ENCODE assay signal across 26 mouse cellular contexts in the genomic region with DNA sequence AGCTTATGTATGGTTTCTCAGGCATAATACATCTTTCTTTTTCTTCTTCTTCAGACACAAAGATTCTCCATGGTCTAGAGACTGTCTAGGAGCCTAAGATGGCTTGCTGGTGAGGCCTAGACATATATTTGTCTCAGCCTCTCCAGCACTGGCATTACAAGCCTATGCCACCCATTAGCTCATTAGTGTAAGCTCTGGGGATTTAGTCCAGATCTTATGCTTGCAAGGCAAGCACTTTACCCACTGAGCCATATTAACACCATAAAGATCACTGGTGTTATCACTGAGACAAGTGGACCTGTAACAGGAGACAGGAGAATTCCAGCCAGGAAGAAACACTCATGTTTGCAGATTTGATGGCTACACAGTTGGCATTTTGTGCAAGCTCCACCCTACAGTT.
"Had no signal": no experiment of that assay in that cellular context is flagged by ENCODE, and none has a peak within 500 bp of the region (broad histone marks: within the 10 kb centered on the region; RNA-seq: fewer than 3 reads in every experiment).

No protein-coding gene starts in this region.

- H3K9ac ChIP-seq: heart, embryonic 13.5 days; heart, embryonic 15.5 days; hindbrain, embryonic 13.5 days; hindbrain, embryonic 15.5 days; kidney, embryonic 15.5 days; limb, embryonic 13.5 days; limb, embryonic 15.5 days; liver, embryonic 12.5 days had no signal

- DNase-seq: gastrocnemius, postnatal 14 days; gastrocnemius, postnatal 36 days; heart, adult 18-20 months; heart, postnatal 14 days; heart, postnatal 36 days; kidney, adult 11 months; kidney, adult 2 months; kidney, adult 9 months; kidney, postnatal 14 days; kidney, postnatal 36 days; layer of hippocampus, adult 9-11 months; layer of hippocampus, postnatal 36 days; left cerebral cortex, postnatal 4 days had no signal

- H3K9me3 ChIP-seq: heart, embryonic 13.5 days; heart, embryonic 15.5 days; hindbrain, embryonic 13.5 days; hindbrain, embryonic 15.5 days; kidney, embryonic 15.5 days; limb, embryonic 13.5 days; limb, embryonic 15.5 days; liver, embryonic 12.5 days had no signal

- H3K27me3 ChIP-seq: heart, embryonic 13.5 days; heart, embryonic 15.5 days; hindbrain, embryonic 13.5 days; hindbrain, embryonic 15.5 days; kidney, embryonic 15.5 days; limb, embryonic 15.5 days; liver, embryonic 12.5 days had no signal

- H3K4me1 ChIP-seq: heart, embryonic 13.5 days; heart, embryonic 15.5 days; kidney, embryonic 15.5 days; liver, embryonic 12.5 days had no signal

- H3K4me2 ChIP-seq: heart, embryonic 11.5 days; heart, embryonic 13.5 days; heart, embryonic 15.5 days; hindbrain, embryonic 13.5 days; hindbrain, embryonic 15.5 days; kidney, embryonic 15.5 days; limb, embryonic 13.5 days; limb, embryonic 15.5 days; liver, embryonic 12.5 days had no signal

- H3K36me3 ChIP-seq: heart, embryonic 13.5 days; heart, embryonic 15.5 days; hindbrain, embryonic 13.5 days; hindbrain, embryonic 15.5 days; kidney, embryonic 15.5 days; limb, embryonic 13.5 days; limb, embryonic 15.5 days; liver, embryonic 12.5 days had no signal

- H3K4me3 ChIP-seq: heart, embryonic 13.5 days; heart, embryonic 15.5 days; hindbrain, embryonic 13.5 days; hindbrain, embryonic 15.5 days; kidney, embryonic 15.5 days; left cerebral cortex, adult 2 months; limb, embryonic 13.5 days; limb, embryonic 15.5 days; liver, embryonic 12.5 days had no signal

- H3K27ac ChIP-seq: heart, embryonic 13.5 days; heart, embryonic 15.5 days; hindbrain, embryonic 13.5 days; hindbrain, embryonic 15.5 days; hindbrain, postnatal 0 days; kidney, embryonic 15.5 days; kidney, postnatal 0 days; left cerebral cortex, adult 2 months; limb, embryonic 13.5 days; limb, embryonic 15.5 days; liver, embryonic 12.5 days had no signal

- ATAC-seq: hindbrain, postnatal 0 days; intestine, embryonic 16.5 days; liver, embryonic 12.5 days had no signal
